Mouse (Mus musculus) forebrain, embryonic 16.5 days (tissue): Measurements from ENCODE around the gene Cyct. TPM values are rescaled to one million over a fixed set of nuclear protein-coding genes. Genes with fewer than 3 reads are reported as not detected.

ENCODE experiments used
- ATAC-seq: fragments of 200-750 bp; cut with Nextera tagmentation; 2 replicates; pipeline ENCODE4 v1.8.0; 2017; ENCODE audit warnings: mild to moderate bottlenecking, moderate library complexity
- H3K27ac ChIP-seq: fragments of 300-500 bp; sonication (generic); 2 replicates; pipeline ENCODE4 v1.5.1; 2014; ENCODE audit warnings: low read length, control low read depth
- H3K27me3 ChIP-seq: fragments of 300-500 bp; sonication (generic); replicated peaks from 2 replicates; pipeline ENCODE4 v1.6.1; 2014; ENCODE audit warnings: low read length; ENCODE audit not compliant: control insufficient read depth, insufficient read depth
- H3K36me3 ChIP-seq: fragments of 300-500 bp; sonication (generic); 2 replicates; pipeline ENCODE4 v1.6.1; 2014; ENCODE audit not compliant: control insufficient read depth, insufficient read depth
- H3K4me1 ChIP-seq: fragments of 300-500 bp; sonication (generic); replicated peaks from 2 replicates; pipeline ENCODE4 v1.6.1; 2014; ENCODE audit warnings: low read length; ENCODE audit not compliant: control insufficient read depth, insufficient read depth
- H3K4me2 ChIP-seq: fragments of 300-500 bp; sonication (generic); 2 replicates; pipeline ENCODE4 v1.6.1; 2014; ENCODE audit warnings: mild to moderate bottlenecking, low read length, control low read depth
- H3K4me3 ChIP-seq: fragments of 300-500 bp; sonication (generic); replicated peaks from 2 replicates; pipeline ENCODE4 v1.5.1; 2014; ENCODE audit warnings: mild to moderate bottlenecking, low read length, control low read depth
- H3K9ac ChIP-seq: fragments of 300-500 bp; sonication (generic); replicated peaks from 2 replicates; pipeline ENCODE4 v1.6.1; 2014; ENCODE audit warnings: low read depth, low read length, control low read depth
- H3K9me3 ChIP-seq: fragments of 300-500 bp; sonication (generic); 2 replicates; pipeline ENCODE4 v1.6.1; 2016; ENCODE audit warnings: low read length; ENCODE audit not compliant: control insufficient read depth
- WGBS: fragments of 180-500 bp; shearing (Covaris S2); extraction: QIAGEN DNeasy Blood & Tissue Kit; methylation state at CpG from one replicate; pipeline ENCODE4 v1.1.7; 2014; 5-methylcytosine and 5-hydroxymethylcytosine counted together
- polyA plus RNA-seq: library from polyadenylated mRNA; unstranded; fragments of >200 nt; fragmentation: Nextera tagmentation; extraction: Ambion mirVana; gene quantifications from 2 replicates; pipeline ENCODE4 v1.2.1, GENCODE M21; 2015

Gene Cyct
- polyA plus RNA-seq, 1 experiment from 2014 or later = not detected

- H3K4me1 ChIP-seq = peaks cover 8% of the 10 kb centered on the region
- ATAC-seq = no peak
- no peak overlapping the region for H3K4me2 ChIP-seq
- no peaks in the 10 kb centered on the region for H3K9me3 ChIP-seq
- H3K36me3 ChIP-seq = peaks cover 21% of the 10 kb centered on the region
- 93% methylated on average over 6 of the region's 6 CpGs for WGBS
- H3K27ac ChIP-seq = no peak overlapping the region
- no peaks in the 10 kb centered on the region for H3K27me3 ChIP-seq
- no peak overlapping the region for H3K4me3 ChIP-seq
- H3K9ac ChIP-seq = no peak overlapping the region
Observed at GRCm38 (mm10) chr2:76374544-76375206, 14.4 kb upstream of the Cyct start.

GRCm38 (mm10) chr2:76372244-76372643, 12.0 kb upstream of the Cyct start:
- H3K4me1 ChIP-seq = peaks cover 8% of the 10 kb centered on the region
- no peak for ATAC-seq
- H3K4me3 ChIP-seq = no peak overlapping the region
- H3K36me3 ChIP-seq = peaks cover 8% of the 10 kb centered on the region
- H3K27ac ChIP-seq = no peak overlapping the region
- no peak overlapping the region for H3K9ac ChIP-seq
- WGBS = 94% methylated on average over 4 of the region's 4 CpGs
- no peaks in the 10 kb centered on the region for H3K9me3 ChIP-seq
- no peaks in the 10 kb centered on the region for H3K27me3 ChIP-seq
- no peak overlapping the region for H3K4me2 ChIP-seq

- WGBS = 3% methylated on average over 7 of the region's 7 CpGs
- Histone ChIP-seq H3K4me3 (peak overlapping the region; percentile 99), H3K4me1 (peaks cover 8% of the 10 kb centered on the region), H3K27ac (no peak overlapping the region), H3K36me3 (peaks cover 5% of the 10 kb centered on the region), H3K9me3 (no peaks in the 10 kb centered on the region), H3K9ac (peak overlapping the region; percentile 93), H3K27me3 (no peaks in the 10 kb centered on the region), H3K4me2 (peak overlapping the region; percentile 98)
- no peak for ATAC-seq
Observed at GRCm38 (mm10) chr2:76370656-76370922, 10.3 kb upstream of the Cyct start.

GRCm38 (mm10) chr2:76369821-76370655, 9.8 kb upstream of the Cyct start, which contains the start of gene Rbm45:
TSS of gene Rbm45 (plus strand) at chr2:76369984.
- Histone ChIP-seq H3K27ac (peak within 1 kb of the TSS; percentile 70), H3K36me3 (peaks cover 5% of the 10 kb centered on the region), H3K27me3 (no peaks in the 10 kb centered on the region), H3K4me3 (peak within 1 kb of the TSS; percentile 99), H3K4me1 (peaks cover 8% of the 10 kb centered on the region), H3K9me3 (no peaks in the 10 kb centered on the region), H3K4me2 (peak within 1 kb of the TSS; percentile 98), H3K9ac (peak within 1 kb of the TSS; percentile 93)
- ATAC-seq = peak; percentile 94
- WGBS = under 1% methylated on average over 61 of the region's 61 CpGs

- Histone ChIP-seq H3K36me3 (peaks cover 5% of the 10 kb centered on the region), H3K27me3 (no peaks in the 10 kb centered on the region), H3K4me2 (no peak overlapping the region), H3K9ac (no peak overlapping the region), H3K9me3 (no peaks in the 10 kb centered on the region), H3K27ac (no peak overlapping the region), H3K4me3 (no peak overlapping the region), H3K4me1 (peaks cover 8% of the 10 kb centered on the region)
- ATAC-seq = 0 out of 2 replicates have a peak, but pooled peaks have one; percentile 3
- WGBS = 76% methylated on average over 12 of the region's 13 CpGs
Observed at GRCm38 (mm10) chr2:76368861-76369660, 8.8 kb upstream of the Cyct start.

- no peak for ATAC-seq
- H3K9ac ChIP-seq = no peak overlapping the region
- H3K4me3 ChIP-seq = no peak overlapping the region
Observed at GRCm38 (mm10) chr2:76367188-76367922, 7.1 kb upstream of the Cyct start.

GRCm38 (mm10) chr2:76365811-76366210, 5.6 kb upstream of the Cyct start:
- H3K27me3 ChIP-seq = no peaks in the 10 kb centered on the region
- no peak overlapping the region for H3K9ac ChIP-seq
- no peak for ATAC-seq
- WGBS = 77% methylated on average over 4 of the region's 4 CpGs
- H3K27ac ChIP-seq = no peak overlapping the region
- H3K36me3 ChIP-seq = no peaks in the 10 kb centered on the region
- no peak overlapping the region for H3K4me3 ChIP-seq
- H3K4me2 ChIP-seq = no peak overlapping the region
- H3K4me1 ChIP-seq = peaks cover 4% of the 10 kb centered on the region
- H3K9me3 ChIP-seq = no peaks in the 10 kb centered on the region

More at GRCm38 (mm10) chr2:76367188-76367922, 7.1 kb upstream of the Cyct start:
- peaks cover 8% of the 10 kb centered on the region for H3K4me1 ChIP-seq
- 0 out of 2 replicates have a peak, but pooled peaks cover under 1% of the 10 kb centered on the region for H3K36me3 ChIP-seq
- no peak overlapping the region for H3K4me2 ChIP-seq
- WGBS = 21% methylated on average over 9 of the region's 9 CpGs
- H3K9me3 ChIP-seq = no peaks in the 10 kb centered on the region
- no peaks in the 10 kb centered on the region for H3K27me3 ChIP-seq
- no peak overlapping the region for H3K27ac ChIP-seq

GRCm38 (mm10) chr2:76362111-76362510, 1.9 kb upstream of the Cyct start:
- no peaks in the 10 kb centered on the region for H3K27me3 ChIP-seq
- whole genome bisulfite sequencing = 63% methylated on average over 2 of the region's 2 CpGs
- no peak overlapping the region for H3K27ac ChIP-seq
- no peaks in the 10 kb centered on the region for H3K36me3 ChIP-seq
- no peaks in the 10 kb centered on the region for H3K4me1 ChIP-seq
- H3K4me3 ChIP-seq = no peak overlapping the region
- H3K9me3 ChIP-seq = no peaks in the 10 kb centered on the region
- no peak overlapping the region for H3K9ac ChIP-seq
- ATAC-seq = no peak
- no peak overlapping the region for H3K4me2 ChIP-seq
